Mouse (Mus musculus) megakaryocyte, embryonic 14.5 days (primary cell): ENCODE results near the gene Plekha5.

Experiments
- FLI1 ChIP-seq: IDR thresholded peaks from 2 replicates; pipeline ENCODE4 v1.6.1; 2012; ENCODE audit warnings: low read length, inconsistent platforms, mixed read lengths
- GATA1 ChIP-seq: IDR thresholded peaks from 3 replicates; pipeline ENCODE4 v1.6.1; 2012; ENCODE audit warnings: mixed read lengths, low read length, inconsistent platforms, borderline replicate concordance

DNA sequence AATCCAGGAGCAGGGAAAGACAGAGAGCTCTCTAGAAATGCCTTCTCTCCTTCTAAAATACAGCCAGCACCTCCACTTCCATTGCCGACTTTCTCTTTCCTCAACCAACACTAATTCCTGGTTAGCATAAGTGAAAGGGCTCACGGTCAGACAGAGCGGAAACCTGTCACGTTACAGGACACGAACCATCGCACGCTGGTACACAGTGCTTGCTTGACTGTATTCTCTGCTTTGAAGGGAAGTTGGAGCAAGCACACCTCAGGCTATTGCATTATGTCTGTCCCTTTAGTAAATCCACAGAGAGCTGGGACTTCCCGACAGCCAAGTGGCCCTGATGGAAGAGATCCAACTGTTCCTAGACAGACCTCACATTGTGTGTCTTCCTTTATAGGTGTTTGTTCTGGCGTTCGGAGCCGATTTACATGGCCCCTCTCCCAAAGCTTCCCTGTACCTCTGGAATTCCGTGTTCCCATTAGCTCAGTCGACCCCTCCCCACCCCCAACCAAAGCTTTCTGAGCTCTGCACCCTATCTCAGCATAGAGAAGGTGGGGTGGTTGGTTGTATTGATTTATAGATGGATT lies 188.1 kb downstream of the Plekha5 start:
- TF ChIP-seq GATA1 (no peak), FLI1 (no peak)
